Mouse (Mus musculus) frontal cortex, adult 2 months (tissue): ENCODE results near the gene Fibin. TPM values are rescaled to one million over a fixed set of nuclear protein-coding genes. Genes with fewer than 3 reads are reported as not detected.

Experiments used
- DNase-seq, 2 experiments: peaks; one replicate each; pipeline ENCODE4 v3.0.0; 2022; ENCODE audit warnings: low spot score in 1 of 2; ENCODE audit errors: extremely low spot score in 1 of 2
- polyA plus RNA-seq: library from polyadenylated mRNA; depleted of rRNA; stranded (reverse); fragments of >200 nt; gene quantifications from 2 replicates; pipeline ENCODE4 v1.2.3, GENCODE M21; 2012; rRNA removed

Fibin gene
- polyA plus RNA-seq, 1 experiment = 3.5 TPM

DNA sequence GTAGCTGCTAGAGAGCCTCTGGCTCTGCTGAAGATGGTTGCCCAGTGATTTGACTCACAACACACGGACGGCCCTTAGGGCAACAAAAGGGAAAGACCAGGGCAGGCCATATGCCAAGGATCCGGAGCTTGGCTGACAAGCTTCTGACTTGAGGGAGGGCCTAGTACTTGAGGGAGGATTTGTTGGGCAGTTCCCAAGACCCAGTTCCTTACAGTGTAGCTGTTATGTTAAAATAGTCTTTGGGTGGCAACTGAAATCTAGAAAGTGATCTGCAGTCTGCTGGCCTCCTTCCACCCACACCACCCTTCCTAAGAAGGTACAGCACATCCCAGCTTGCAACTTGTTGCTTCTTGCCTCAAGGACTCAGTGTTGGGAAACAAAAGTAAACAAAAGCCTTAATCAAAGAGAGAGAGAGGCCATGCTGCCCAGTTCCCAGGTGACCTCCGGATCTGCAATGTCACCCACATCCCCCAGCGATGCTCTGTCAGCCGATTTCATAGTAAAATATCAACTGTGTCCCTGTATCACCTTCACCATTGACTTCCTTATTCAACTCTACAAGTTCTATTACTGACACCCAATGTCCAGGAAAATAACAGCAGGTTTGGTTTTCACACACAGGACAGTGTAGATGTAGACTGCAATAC lies 48.4 kb downstream of the Fibin start, which contains the start of gene Bbox1:
Bbox1 (minus strand) TSS at position 52 of the 647 bp plus-strand sequence.
- DNase-seq = no peak

- DNase-seq = no peak
Measured at GRCm38 (mm10) chr2:110314074-110314473, 48.9 kb downstream of the Fibin start.

DNA sequence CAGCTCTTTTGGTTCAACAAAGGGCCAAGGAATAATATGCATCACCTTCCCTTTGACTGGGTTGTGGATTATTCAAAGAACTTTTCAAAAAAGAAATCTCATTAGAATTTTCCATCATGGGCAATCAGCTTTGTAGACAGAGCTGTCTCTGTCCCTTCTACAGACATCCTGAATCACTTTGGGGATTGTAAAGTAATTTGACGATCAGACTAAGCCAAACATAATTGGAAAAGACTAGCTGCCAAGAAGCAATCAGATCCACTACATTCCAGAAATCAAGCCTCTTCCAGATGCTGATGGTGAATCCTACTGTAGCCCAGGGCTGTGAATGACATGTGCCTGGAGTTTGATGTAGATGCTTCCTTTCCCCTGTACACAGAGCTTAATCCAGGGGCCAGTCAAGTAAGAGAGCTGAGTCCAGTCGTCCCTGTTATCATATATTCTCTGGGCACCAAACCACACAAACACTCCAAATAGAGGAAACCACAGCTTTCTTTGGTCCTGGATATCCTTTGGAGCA lies 49.6 kb downstream of the Fibin start:
- DNase-seq = no peak

Other genes with a start within 250 kb of the Fibin start
- 1.9 and 2.3 TPM in 2 replicates for gene Bbox1, start 48.6 kb downstream of the Fibin start, polyA plus RNA-seq
- gene Slc5a12, start 234.1 kb upstream of the Fibin start, polyA plus RNA-seq = not detected in 2 replicates